Mouse (Mus musculus) olfactory bulb, adult 2 months (tissue): ENCODE measurements around the gene F5. TPM values are rescaled to one million over a fixed set of nuclear protein-coding genes. Genes with fewer than 3 reads are reported as not detected.

Experiments used
- H3K27ac ChIP-seq: fragments of 200-500 bp; 2 replicates; pipeline ENCODE4 v1.5.1; 2012; ENCODE audit warnings: low read depth, low read length; ENCODE audit not compliant: insufficient read depth
- H3K4me1 ChIP-seq: fragments of 200-500 bp; 2 replicates; pipeline ENCODE4 v1.6.1; 2012; ENCODE audit warnings: low read length; ENCODE audit not compliant: control insufficient read depth, insufficient read depth
- H3K4me3 ChIP-seq: fragments of 200-500 bp; 2 replicates; pipeline ENCODE4 v1.5.1; 2012; ENCODE audit warnings: mild to moderate bottlenecking, low read depth, low read length, moderate library complexity; ENCODE audit not compliant: insufficient read depth
- CTCF ChIP-seq: fragments of 200-500 bp; IDR thresholded peaks from 2 replicates; pipeline ENCODE4 v1.5.1; 2012; ENCODE audit warnings: low read depth, mild to moderate bottlenecking, low read length, moderate library complexity; ENCODE audit not compliant: insufficient read depth
- POLR2A ChIP-seq: fragments of 200-500 bp; IDR thresholded peaks from 2 replicates; pipeline ENCODE4 v1.6.1; 2012; ENCODE audit warnings: mild to moderate bottlenecking, low read depth, low read length, moderate library complexity; ENCODE audit not compliant: insufficient read depth
- WGBS: fragments of 180-500 bp; shearing (Covaris S2); methylation state at CpG from one replicate; pipeline ENCODE4 v1.1.7; 2018; 5-methylcytosine and 5-hydroxymethylcytosine counted together
- polyA plus RNA-seq: library from polyadenylated mRNA; stranded (reverse); fragments of >200 nt; gene quantifications from 2 replicates; pipeline ENCODE4 v1.2.4, GENCODE M21; 2012; ENCODE audit warnings: low replicate concordance; ENCODE audit not compliant: missing spikeins, insufficient read depth, insufficient read length

Gene F5
- not detected in 2 replicates for polyA plus RNA-seq

DNA sequence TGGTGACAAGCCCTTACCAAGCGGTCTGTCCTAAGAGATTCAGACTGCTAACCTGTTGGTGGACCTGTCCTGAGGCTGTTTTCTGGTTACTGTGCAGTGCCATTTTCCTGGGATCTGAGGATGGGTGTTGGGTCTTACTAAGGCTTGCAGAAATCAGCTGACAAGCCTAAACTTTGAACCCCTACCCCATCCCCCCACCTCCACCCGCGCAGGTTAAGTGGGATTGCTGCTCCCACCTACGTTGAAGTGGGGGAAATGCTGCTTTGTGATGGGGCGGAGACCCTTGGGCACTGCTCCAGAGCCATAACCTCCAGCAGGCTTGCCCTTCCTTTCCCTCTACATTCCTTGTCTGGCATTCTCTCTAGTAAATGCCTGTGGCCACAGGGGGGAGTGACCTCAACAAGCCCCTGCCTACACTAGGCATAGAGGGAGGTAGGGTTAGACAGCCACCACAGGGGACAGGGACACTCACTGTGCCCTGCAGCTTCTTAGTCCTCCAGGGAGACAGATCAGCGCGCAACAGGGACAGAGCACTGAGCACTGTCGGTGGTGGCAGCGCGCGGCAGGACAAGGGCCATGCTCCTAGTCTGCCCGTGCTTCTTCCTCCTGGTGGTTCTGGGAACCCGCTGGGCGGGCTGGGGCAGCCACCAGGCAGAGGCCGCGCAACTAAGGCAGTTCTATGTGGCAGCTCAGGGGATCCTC lies at the start of gene F5:
Gene F5, plus strand, starts transcription at position 452 of the 702 bp plus-strand sequence.
- Histone ChIP-seq H3K4me3 (no peak within 1 kb of the TSS), H3K4me1 (no peaks in the 10 kb centered on the region), H3K27ac (no peak within 1 kb of the TSS)
- no peak for TF ChIP-seq CTCF
- TF ChIP-seq POLR2A: no peak
- WGBS: 25% methylated on average over 16 of the region's 16 CpGs

DNA sequence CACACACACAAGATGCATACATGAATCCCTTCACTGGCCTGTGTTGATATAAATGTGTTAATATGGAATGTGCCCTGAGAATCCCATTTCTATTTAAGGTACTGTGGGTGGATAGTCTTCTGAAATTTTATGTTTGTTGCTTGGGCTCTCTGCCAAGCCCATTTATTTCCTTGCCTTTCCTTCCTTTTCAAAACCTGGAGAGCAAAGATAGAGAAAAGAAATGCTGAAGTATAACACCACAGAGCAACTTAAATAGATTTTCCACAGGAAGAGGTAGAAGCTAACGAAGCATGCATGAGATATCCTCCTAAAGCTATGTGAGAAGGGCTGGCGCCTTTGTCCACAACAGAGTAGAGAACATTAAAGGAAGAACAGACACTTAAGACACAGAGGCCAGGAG lies 41.9 kb upstream of the F5 start:
- WGBS: 53% methylated on average over 2 of the region's 2 CpGs
- H3K27ac ChIP-seq: no peak overlapping the region
- TF ChIP-seq CTCF: no peak
- no peak for TF ChIP-seq POLR2A
- H3K4me1 ChIP-seq: no peaks in the 10 kb centered on the region
- H3K4me3 ChIP-seq: no peak overlapping the region

DNA sequence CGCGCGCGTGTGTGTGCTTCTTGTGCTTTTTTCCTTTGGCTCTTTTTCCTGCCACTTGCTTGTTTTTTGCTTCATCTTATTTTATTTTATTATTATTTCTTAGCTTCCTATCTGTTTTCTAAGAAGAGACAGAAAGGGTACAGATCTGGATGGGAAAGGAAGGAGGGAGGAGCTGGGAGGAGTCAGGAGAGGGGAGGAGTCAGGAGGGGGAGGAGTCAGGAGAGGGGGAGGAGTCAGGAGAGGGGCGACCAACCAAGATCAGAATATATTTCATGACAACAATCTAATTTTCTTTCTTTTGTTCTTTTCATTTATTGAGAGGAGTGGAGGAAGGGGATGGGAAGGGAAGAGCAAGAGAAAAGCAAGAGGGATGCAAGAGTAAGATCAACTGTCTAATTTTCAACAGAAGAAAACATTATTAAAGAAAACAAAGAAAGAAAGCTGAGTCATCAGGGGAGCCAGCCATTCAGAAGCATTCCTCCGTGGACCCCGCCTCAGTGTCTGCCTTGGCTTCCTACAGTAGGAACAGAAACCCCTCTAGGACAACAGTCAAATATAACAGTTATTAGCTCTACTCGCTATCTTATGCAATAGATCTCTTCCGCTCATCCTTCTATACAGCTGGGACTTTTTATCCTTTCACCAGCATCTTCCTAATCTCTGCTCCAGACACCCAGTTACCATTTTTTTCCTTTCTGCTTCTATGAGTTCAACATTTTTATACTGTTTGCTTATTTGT lies 40.9 kb upstream of the F5 start:
- no peak for TF ChIP-seq POLR2A
- TF ChIP-seq CTCF: no peak
- Histone ChIP-seq H3K4me1 (no peaks in the 10 kb centered on the region), H3K27ac (no peak overlapping the region), H3K4me3 (no peak overlapping the region)
- WGBS: 95% methylated on average over 9 of the region's 9 CpGs

DNA sequence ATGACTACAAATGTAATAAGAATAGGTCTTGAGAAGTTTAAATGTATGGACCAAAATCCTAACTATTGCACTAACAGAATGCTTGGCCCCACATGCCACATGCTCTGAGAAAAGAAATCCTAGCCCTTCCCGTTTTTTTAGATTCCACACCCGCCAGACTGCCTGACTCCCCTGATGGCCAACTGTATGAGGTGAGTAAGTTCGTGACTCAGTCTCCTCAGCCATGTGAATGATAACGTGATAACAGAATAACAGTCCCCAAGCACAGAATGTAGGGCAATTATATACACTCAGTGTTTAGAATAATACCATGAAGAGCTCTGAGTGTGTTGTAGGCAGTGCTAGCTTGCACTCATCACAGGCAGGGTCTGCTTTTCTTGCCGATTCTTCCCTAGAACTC lies 37.4 kb upstream of the F5 start:
- no peak overlapping the region for H3K27ac ChIP-seq
- H3K4me3 ChIP-seq: no peak overlapping the region
- TF ChIP-seq POLR2A (no peak), CTCF (no peak)
- H3K4me1 ChIP-seq: no peaks in the 10 kb centered on the region
- 87% methylated on average over 5 of the region's 5 CpGs for WGBS

DNA sequence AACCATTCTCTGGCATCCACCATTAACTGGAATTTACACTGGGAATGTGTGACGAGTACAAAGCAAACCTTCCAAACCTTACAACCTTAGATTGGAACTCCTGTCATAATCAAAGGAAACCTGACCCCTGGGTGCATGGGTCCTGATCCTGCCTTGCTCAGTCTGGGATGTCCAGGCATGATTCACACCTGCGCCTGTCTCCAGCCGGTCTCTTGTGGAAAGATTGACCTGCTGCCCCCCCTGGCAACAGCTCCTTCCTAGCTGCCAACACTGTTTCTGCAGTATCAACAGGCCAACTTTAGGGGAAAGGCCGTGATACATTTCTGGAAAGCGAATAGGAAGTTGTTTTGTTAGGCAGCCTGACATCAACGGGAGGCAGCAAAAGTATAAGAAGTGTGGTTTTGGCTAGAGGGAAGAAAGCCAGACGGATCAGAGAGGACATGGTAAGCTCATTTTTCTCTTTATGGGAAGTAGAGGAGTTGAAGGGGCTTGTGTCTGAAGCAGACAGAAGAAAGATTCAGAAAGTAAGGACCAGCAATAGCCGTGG lies 36.6 kb upstream of the F5 start, which contains the start of gene Selp:
Gene Selp, plus strand, starts transcription at position 318 of the 547 bp plus-strand sequence.
- no peak within 1 kb of the TSS for H3K27ac ChIP-seq
- 47% methylated on average over 8 of the region's 8 CpGs for WGBS
- no peak for TF ChIP-seq POLR2A
- no peaks in the 10 kb centered on the region for H3K4me1 ChIP-seq
- H3K4me3 ChIP-seq: no peak within 1 kb of the TSS

DNA sequence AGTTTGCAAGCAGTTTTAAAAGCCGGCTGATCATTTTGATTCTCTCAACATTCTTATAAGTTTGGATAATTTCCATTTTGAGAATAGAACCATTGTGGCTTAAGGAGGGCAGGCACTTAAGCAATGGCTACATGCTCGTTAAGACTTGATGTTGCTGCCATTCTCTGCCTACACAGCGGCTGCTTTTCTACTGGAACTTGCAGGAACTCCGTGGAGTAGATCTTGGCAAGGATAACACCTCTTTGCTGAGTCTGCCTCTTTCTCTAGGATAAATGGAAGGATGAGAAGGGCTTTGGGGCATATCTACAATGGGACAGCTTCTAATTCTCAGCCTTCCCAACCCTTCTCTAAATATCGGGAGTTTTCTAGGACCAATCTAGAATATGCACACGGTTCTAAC lies 36.0 kb upstream of the F5 start:
- Histone ChIP-seq H3K4me3 (no peak overlapping the region), H3K4me1 (no peaks in the 10 kb centered on the region), H3K27ac (no peak overlapping the region)
- TF ChIP-seq CTCF (no peak), POLR2A (no peak)
- WGBS: 43% methylated on average over 6 of the region's 6 CpGs

DNA sequence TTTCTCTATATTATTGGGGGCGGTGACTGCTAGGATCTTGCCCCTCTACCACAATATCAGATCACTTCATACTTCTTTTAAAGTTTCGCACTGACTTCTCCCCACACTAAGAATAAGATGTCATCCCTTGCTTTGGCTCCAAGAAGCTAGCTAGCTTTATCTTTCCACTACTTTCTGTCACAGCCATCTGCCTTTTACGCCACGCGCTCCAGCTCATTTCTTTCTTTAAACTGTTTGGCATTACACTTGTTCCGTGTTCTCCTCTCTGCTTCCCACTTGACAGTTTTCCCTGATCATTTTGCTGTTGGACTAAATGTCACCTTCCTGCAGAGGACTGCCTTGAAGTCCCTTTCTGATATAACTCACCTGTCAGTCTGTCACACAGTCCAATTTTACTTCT lies 33.8 kb upstream of the F5 start:
- TF ChIP-seq POLR2A: no peak
- TF ChIP-seq CTCF: no peak
- Histone ChIP-seq H3K4me1 (no peaks in the 10 kb centered on the region), H3K4me3 (no peak overlapping the region), H3K27ac (no peak overlapping the region)
- WGBS: 90% methylated on average over 6 of the region's 6 CpGs

DNA sequence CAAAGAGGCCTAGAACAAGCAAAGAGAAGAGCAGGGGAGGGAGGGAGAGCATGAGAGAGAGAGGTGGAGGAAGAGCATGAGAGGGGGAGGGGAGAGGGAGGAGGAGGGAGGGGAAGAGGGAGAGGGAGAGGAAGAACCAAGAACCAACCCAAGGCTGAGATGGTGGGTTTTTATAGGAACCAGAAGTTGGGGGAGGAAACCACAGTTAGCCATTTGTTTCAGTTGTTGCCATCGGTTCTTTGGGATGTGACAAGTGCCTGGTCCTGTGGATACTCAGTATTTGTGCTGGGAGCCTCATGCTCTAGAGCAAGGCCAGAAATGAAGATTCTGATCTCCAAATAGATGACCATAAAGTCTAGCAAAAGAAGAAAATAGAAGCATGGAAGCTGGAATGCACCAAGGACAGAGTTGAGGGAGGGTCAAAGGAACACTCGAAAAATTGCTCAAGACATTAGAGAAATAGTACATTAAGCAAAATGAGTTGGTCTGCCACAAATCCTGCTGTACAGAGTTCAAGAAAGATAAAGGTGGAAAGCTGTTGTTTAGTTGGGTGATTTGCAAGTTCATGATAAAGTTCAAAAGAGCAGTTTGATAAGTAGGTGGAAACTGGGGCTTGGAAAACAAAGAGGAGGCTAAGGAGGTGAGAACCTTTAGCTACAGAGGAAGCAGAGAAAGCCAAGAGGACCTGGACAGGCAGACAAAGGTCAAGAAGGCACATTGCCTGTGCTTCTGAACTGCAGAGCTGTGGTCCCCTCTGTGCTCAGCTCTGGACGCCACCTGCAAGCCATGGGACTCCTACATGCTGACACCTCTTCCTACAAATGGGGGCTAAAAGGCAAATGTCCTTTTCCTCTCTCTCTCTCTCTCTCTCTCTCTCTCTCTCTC lies 31.5 kb upstream of the F5 start:
- Histone ChIP-seq H3K4me3 (no peak overlapping the region), H3K27ac (no peak overlapping the region), H3K4me1 (peaks cover 3% of the 10 kb centered on the region; the same call in 1 of the 2 replicates)
- TF ChIP-seq POLR2A (no peak), CTCF (no peak)
- WGBS: 93% methylated on average over 3 of the region's 3 CpGs

DNA sequence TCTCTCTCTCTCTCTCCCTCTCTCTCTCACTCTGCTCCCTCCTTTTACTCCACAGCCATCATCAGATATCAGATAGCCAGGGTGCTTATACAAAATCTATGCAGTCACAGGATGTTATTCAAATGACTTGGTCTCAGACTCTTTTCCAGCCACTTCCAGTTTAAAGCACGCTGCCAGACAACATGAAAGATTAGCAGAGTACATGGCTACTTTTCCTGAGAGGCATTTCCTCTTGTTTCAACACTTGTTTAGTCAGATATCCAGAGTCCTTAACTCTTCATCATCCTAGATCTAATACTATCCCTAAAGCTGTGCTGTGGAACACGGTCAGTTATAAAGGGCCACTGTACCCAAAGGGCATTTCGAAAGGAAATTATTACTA lies 30.9 kb upstream of the F5 start:
- WGBS: 92% methylated on average over 3 of the region's 3 CpGs
- no peak for TF ChIP-seq POLR2A
- TF ChIP-seq CTCF: no peak
- Histone ChIP-seq H3K4me1 (peaks cover 3% of the 10 kb centered on the region; the same call in 1 of the 2 replicates), H3K27ac (no peak overlapping the region), H3K4me3 (no peak overlapping the region)
